Mouse (Mus musculus): ENCODE data around the gene Art3. TPM values are rescaled to one million over a fixed set of nuclear protein-coding genes. Genes with fewer than 3 reads are reported as not detected.

The Art3 gene
- polyA plus RNA-seq, 1 experiment from 2014 or later, result 59.2 TPM

- ATAC-seq (ENCODE audit: insufficient number of reproducible peaks, insufficient read depth, low FRiP score, low read depth), result no peak
- no peaks in the 10 kb centered on the region for H3K9me3 ChIP-seq (ENCODE audit: control insufficient read depth, low read length)
- no peaks in the 10 kb centered on the region; a peak in 1 of 4 replicates for H3K4me1 ChIP-seq (ENCODE audit: control insufficient read depth in 2 of 2, insufficient read depth in 2 of 2, low read length in 2 of 2)
- 8% methylated on average over 4 of the region's 4 CpGs for WGBS
- no peaks in the 10 kb centered on the region for H3K27me3 ChIP-seq (ENCODE audit: control insufficient read depth, insufficient read depth, low read length)
- H3K36me3 ChIP-seq (ENCODE audit: control insufficient read depth, insufficient read depth, low read length), result no peaks in the 10 kb centered on the region
- no peak overlapping the region for H3K4me2 ChIP-seq (ENCODE audit: low read length)
- H3K9ac ChIP-seq (ENCODE audit: low read length), result no peak overlapping the region
- H3K27ac ChIP-seq (replicated peaks in 1 of 2; ENCODE audit: control insufficient read depth in 1 of 2, insufficient read depth in 1 of 2, low read depth in 2 of 2, low read length in 2 of 2), result no peak overlapping the region
- H3K4me3 ChIP-seq (ENCODE audit: control insufficient read depth in 1 of 2, insufficient read depth in 1 of 2, low read depth in 1 of 2, low read length in 2 of 2), result no peak overlapping the region
Observed at GRCm38 (mm10) chr5:92363179-92363578, 31.6 kb downstream of the Art3 start.

GRCm38 (mm10) chr5:92364011-92364410 lies 32.4 kb downstream of the Art3 start:
- H3K4me2 ChIP-seq (ENCODE audit: low read length), result no peak overlapping the region
- ATAC-seq (ENCODE audit: insufficient number of reproducible peaks, insufficient read depth, low FRiP score, low read depth), result no peak
- no peaks in the 10 kb centered on the region for H3K9me3 ChIP-seq (ENCODE audit: control insufficient read depth, low read length)
- H3K36me3 ChIP-seq (ENCODE audit: control insufficient read depth, insufficient read depth, low read length), result no peaks in the 10 kb centered on the region
- H3K27me3 ChIP-seq (ENCODE audit: control insufficient read depth, insufficient read depth, low read length), result no peaks in the 10 kb centered on the region
- H3K27ac ChIP-seq (replicated peaks in 1 of 2; ENCODE audit: control insufficient read depth in 1 of 2, insufficient read depth in 1 of 2, low read depth in 2 of 2, low read length in 2 of 2), result no peak overlapping the region
- WGBS, result 89% methylated on average over 5 of the region's 5 CpGs
- H3K4me1 ChIP-seq (ENCODE audit: control insufficient read depth in 2 of 2, insufficient read depth in 2 of 2, low read length in 2 of 2), result no peaks in the 10 kb centered on the region; a peak in 2 of 4 replicates
- H3K9ac ChIP-seq (ENCODE audit: low read length), result no peak overlapping the region
- H3K4me3 ChIP-seq (ENCODE audit: control insufficient read depth in 1 of 2, insufficient read depth in 1 of 2, low read depth in 1 of 2, low read length in 2 of 2), result no peak overlapping the region

- WGBS, result 75% methylated on average over 11 of the region's 11 CpGs
- H3K4me1 ChIP-seq (ENCODE audit: control insufficient read depth in 2 of 2, insufficient read depth in 2 of 2, low read length in 2 of 2), result peaks cover 0 to 5% of the 10 kb centered on the region in 2 experiments; a peak in 2 of 4 replicates
- no peaks in the 10 kb centered on the region for H3K9me3 ChIP-seq (ENCODE audit: control insufficient read depth, low read length)
- H3K27me3 ChIP-seq (ENCODE audit: control insufficient read depth, insufficient read depth, low read length), result no peaks in the 10 kb centered on the region
- no peak overlapping the region for H3K9ac ChIP-seq (ENCODE audit: low read length)
- no peaks in the 10 kb centered on the region for H3K36me3 ChIP-seq (ENCODE audit: control insufficient read depth, insufficient read depth, low read length)
- ATAC-seq (ENCODE audit: insufficient number of reproducible peaks, insufficient read depth, low FRiP score, low read depth), result no peak
- H3K27ac ChIP-seq (replicated peaks in 1 of 2; ENCODE audit: control insufficient read depth in 1 of 2, insufficient read depth in 1 of 2, low read depth in 2 of 2, low read length in 2 of 2), result no peak overlapping the region
- H3K4me2 ChIP-seq (ENCODE audit: low read length), result no peak overlapping the region
- no peak overlapping the region for H3K4me3 ChIP-seq (ENCODE audit: control insufficient read depth in 1 of 2, insufficient read depth in 1 of 2, low read depth in 1 of 2, low read length in 2 of 2)
Observed at GRCm38 (mm10) chr5:92365146-92365705, 33.6 kb downstream of the Art3 start.

- Histone ChIP-seq H3K4me2 (ENCODE audit: low read length) (no peak overlapping the region), H3K27me3 (ENCODE audit: control insufficient read depth, insufficient read depth, low read length) (no peaks in the 10 kb centered on the region), H3K9ac (ENCODE audit: low read length) (no peak overlapping the region), H3K9me3 (ENCODE audit: control insufficient read depth, low read length) (no peaks in the 10 kb centered on the region), H3K4me1 (ENCODE audit: control insufficient read depth in 2 of 2, insufficient read depth in 2 of 2, low read length in 2 of 2) (peaks cover 0 to 5% of the 10 kb centered on the region in 2 experiments; a peak in 2 of 4 replicates), H3K27ac (replicated peaks in 1 of 2; ENCODE audit: control insufficient read depth in 1 of 2, insufficient read depth in 1 of 2, low read depth in 2 of 2, low read length in 2 of 2) (no peak overlapping the region), H3K4me3 (ENCODE audit: control insufficient read depth in 1 of 2, insufficient read depth in 1 of 2, low read depth in 1 of 2, low read length in 2 of 2) (no peak overlapping the region), H3K36me3 (ENCODE audit: control insufficient read depth, insufficient read depth, low read length) (no peaks in the 10 kb centered on the region)
- ATAC-seq (ENCODE audit: insufficient number of reproducible peaks, insufficient read depth, low FRiP score, low read depth), result no peak
- 67% methylated on average over 6 of the region's 6 CpGs for WGBS
Observed at GRCm38 (mm10) chr5:92366565-92366964, 34.9 kb downstream of the Art3 start.

GRCm38 (mm10) chr5:92368392-92368791 lies 36.8 kb downstream of the Art3 start:
- Histone ChIP-seq H3K27ac (replicated peaks in 1 of 2; ENCODE audit: control insufficient read depth in 1 of 2, insufficient read depth in 1 of 2, low read depth in 2 of 2, low read length in 2 of 2) (peak overlapping the region in 1 of 2 experiments; percentile 61; a peak in 2 of 4 replicates), H3K4me3 (ENCODE audit: control insufficient read depth in 1 of 2, insufficient read depth in 1 of 2, low read depth in 1 of 2, low read length in 2 of 2) (no peak overlapping the region), H3K4me1 (ENCODE audit: control insufficient read depth in 2 of 2, insufficient read depth in 2 of 2, low read length in 2 of 2) (peaks cover 5% of the 10 kb centered on the region in 2 experiments; a peak in 2 of 4 replicates), H3K4me2 (ENCODE audit: low read length) (no peak overlapping the region), H3K9me3 (ENCODE audit: control insufficient read depth, low read length) (no peaks in the 10 kb centered on the region), H3K36me3 (ENCODE audit: control insufficient read depth, insufficient read depth, low read length) (no peaks in the 10 kb centered on the region), H3K9ac (ENCODE audit: low read length) (no peak overlapping the region), H3K27me3 (ENCODE audit: control insufficient read depth, insufficient read depth, low read length) (no peaks in the 10 kb centered on the region)
- 51% methylated on average over 10 of the region's 10 CpGs for WGBS
- ATAC-seq (ENCODE audit: insufficient number of reproducible peaks, insufficient read depth, low FRiP score, low read depth), result no peak

GRCm38 (mm10) chr5:92369151-92369994 lies 37.7 kb downstream of the Art3 start:
- Histone ChIP-seq H3K27ac (replicated peaks in 1 of 2; ENCODE audit: control insufficient read depth in 1 of 2, insufficient read depth in 1 of 2, low read depth in 2 of 2, low read length in 2 of 2) (no peak overlapping the region), H3K4me2 (ENCODE audit: low read length) (no peak overlapping the region), H3K9ac (ENCODE audit: low read length) (no peak overlapping the region), H3K4me3 (ENCODE audit: control insufficient read depth in 1 of 2, insufficient read depth in 1 of 2, low read depth in 1 of 2, low read length in 2 of 2) (no peak overlapping the region), H3K4me1 (ENCODE audit: control insufficient read depth in 2 of 2, insufficient read depth in 2 of 2, low read length in 2 of 2) (peaks cover 5% of the 10 kb centered on the region in 2 experiments; a peak in 2 of 4 replicates), H3K9me3 (ENCODE audit: control insufficient read depth, low read length) (no peaks in the 10 kb centered on the region), H3K36me3 (ENCODE audit: control insufficient read depth, insufficient read depth, low read length) (no peaks in the 10 kb centered on the region), H3K27me3 (ENCODE audit: control insufficient read depth, insufficient read depth, low read length) (no peaks in the 10 kb centered on the region)
- 60% methylated on average over 13 of the region's 13 CpGs for WGBS
- peak; percentile 47; the same call in 1 of the 2 replicates for ATAC-seq (ENCODE audit: insufficient number of reproducible peaks, insufficient read depth, low FRiP score, low read depth)

GRCm38 (mm10) chr5:92370392-92370791 lies 38.8 kb downstream of the Art3 start:
- H3K9ac ChIP-seq (ENCODE audit: low read length), result no peak overlapping the region
- H3K4me1 ChIP-seq (ENCODE audit: control insufficient read depth in 2 of 2, insufficient read depth in 2 of 2, low read length in 2 of 2), result peaks cover 5% of the 10 kb centered on the region in 2 experiments; a peak in 2 of 4 replicates
- H3K36me3 ChIP-seq (ENCODE audit: control insufficient read depth, insufficient read depth, low read length), result no peaks in the 10 kb centered on the region
- no peaks in the 10 kb centered on the region for H3K27me3 ChIP-seq (ENCODE audit: control insufficient read depth, insufficient read depth, low read length)
- no peak overlapping the region for H3K4me2 ChIP-seq (ENCODE audit: low read length)
- H3K4me3 ChIP-seq (ENCODE audit: control insufficient read depth in 1 of 2, insufficient read depth in 1 of 2, low read depth in 1 of 2, low read length in 2 of 2), result no peak overlapping the region
- 84% methylated on average over 6 of the region's 6 CpGs for WGBS
- H3K27ac ChIP-seq (replicated peaks in 1 of 2; ENCODE audit: control insufficient read depth in 1 of 2, insufficient read depth in 1 of 2, low read depth in 2 of 2, low read length in 2 of 2), result no peak overlapping the region
- H3K9me3 ChIP-seq (ENCODE audit: control insufficient read depth, low read length), result no peaks in the 10 kb centered on the region
- no peak for ATAC-seq (ENCODE audit: insufficient number of reproducible peaks, insufficient read depth, low FRiP score, low read depth)

All from heart, embryonic 14.5 days (tissue).